Mouse (Mus musculus) liver, postnatal 0 days (tissue): Measurements from ENCODE around the gene Dcpp3. TPM values are rescaled to one million over a fixed set of nuclear protein-coding genes. Genes with fewer than 3 reads are reported as not detected.
"Not testable (repeated sequence)": the region's sequence is repeated elsewhere in the genome, so short reads cannot be mapped to it uniquely, and the experiment has no call there.

Source experiments
- ATAC-seq: fragments of 200-750 bp; cut with Nextera tagmentation; 2 replicates; pipeline ENCODE4 v1.8.0; 2017; ENCODE audit warnings: mild to moderate bottlenecking, moderate library complexity
- DNase-seq: peaks from one replicate; pipeline ENCODE4 v3.0.0-alpha.2; 2016
- H3K27ac ChIP-seq: fragments of 300-500 bp; sonication (generic); 2 replicates; pipeline ENCODE4 v1.5.1; 2014; ENCODE audit warnings: antibody characterized with exemption, moderate library complexity, mild to moderate bottlenecking, low read depth
- H3K27me3 ChIP-seq: fragments of 300-500 bp; sonication (generic); 2 replicates; pipeline ENCODE4 v1.6.1; 2014; ENCODE audit warnings: low read length, control low read depth, mixed read lengths; ENCODE audit not compliant: insufficient read depth
- H3K36me3 ChIP-seq: fragments of 300-500 bp; sonication (generic); replicated peaks from 2 replicates; pipeline ENCODE4 v1.6.1; 2014; ENCODE audit warnings: mild to moderate bottlenecking, control low read depth, low read length, moderate library complexity, mixed read lengths; ENCODE audit not compliant: insufficient read depth
- H3K4me1 ChIP-seq: fragments of 300-500 bp; sonication (generic); 2 replicates; pipeline ENCODE4 v1.6.1; 2014; ENCODE audit warnings: antibody characterized with exemption, mild to moderate bottlenecking, control low read depth; ENCODE audit not compliant: insufficient read depth
- H3K4me2 ChIP-seq: fragments of 300-500 bp; sonication (generic); 2 replicates; pipeline ENCODE4 v1.6.1; 2014; ENCODE audit warnings: low read depth, mild to moderate bottlenecking, low read length, moderate library complexity, mixed read lengths
- H3K4me3 ChIP-seq: fragments of 300-500 bp; sonication (generic); 2 replicates; pipeline ENCODE4 v1.5.1; 2014; ENCODE audit warnings: low read depth, low read length
- H3K9ac ChIP-seq: fragments of 300-500 bp; sonication (generic); replicated peaks from 2 replicates; pipeline ENCODE4 v1.6.1; 2014; ENCODE audit warnings: mild to moderate bottlenecking, moderate library complexity
- H3K9me3 ChIP-seq: fragments of 300-500 bp; sonication (generic); 2 replicates; pipeline ENCODE4 v1.6.1; 2016; ENCODE audit warnings: mild to moderate bottlenecking, control low read depth, low read length, mixed read lengths
- CTCF ChIP-seq: sonication (generic); IDR thresholded peaks from 2 replicates; pipeline ENCODE4 v1.5.1; 2016; ENCODE audit warnings: antibody characterized with exemption, low read depth
- EP300 ChIP-seq: IDR thresholded peaks from 2 replicates; pipeline ENCODE4 v1.6.1; 2016; ENCODE audit warnings: antibody characterized with exemption, low read depth, mild to moderate bottlenecking
- WGBS: fragments of 180-500 bp; shearing (Covaris S2); extraction: QIAGEN DNeasy Blood & Tissue Kit; methylation state at CpG from one replicate; pipeline ENCODE4 v1.1.7; 2014; ENCODE audit not compliant: insufficient replicate concordance; 5-methylcytosine and 5-hydroxymethylcytosine counted together
- polyA plus RNA-seq: library from polyadenylated mRNA; unstranded; fragments of >200 nt; fragmentation: Nextera tagmentation; extraction: Ambion mirVana; gene quantifications from 2 replicates; pipeline ENCODE4 v1.2.1, GENCODE M21; 2015

Gene Dcpp3
- polyA plus RNA-seq, 1 experiment from 2014 or later: not detected

- TF ChIP-seq CTCF (no peak), EP300 (no peak)
- peak overlapping the region; percentile 83 for H3K27ac ChIP-seq
- ATAC-seq (peak; percentile 97), DNase-seq (peak; percentile 88)
- peak overlapping the region; percentile 88 for H3K4me2 ChIP-seq
- peaks cover 4% of the 10 kb centered on the region; the same call in 1 of the 2 replicates for H3K4me1 ChIP-seq
- H3K4me3 ChIP-seq: peak overlapping the region; percentile 52
- peak overlapping the region; percentile 63 for H3K9ac ChIP-seq
- no peaks in the 10 kb centered on the region for H3K9me3 ChIP-seq
- H3K36me3 ChIP-seq: no peaks in the 10 kb centered on the region
- 3% methylated on average over 29 of the region's 29 CpGs for WGBS
- no peaks in the 10 kb centered on the region for H3K27me3 ChIP-seq
Measured at GRCm38 (mm10) chr17:23924531-23925007, 7.3 kb downstream of the Dcpp3 start.

DNA sequence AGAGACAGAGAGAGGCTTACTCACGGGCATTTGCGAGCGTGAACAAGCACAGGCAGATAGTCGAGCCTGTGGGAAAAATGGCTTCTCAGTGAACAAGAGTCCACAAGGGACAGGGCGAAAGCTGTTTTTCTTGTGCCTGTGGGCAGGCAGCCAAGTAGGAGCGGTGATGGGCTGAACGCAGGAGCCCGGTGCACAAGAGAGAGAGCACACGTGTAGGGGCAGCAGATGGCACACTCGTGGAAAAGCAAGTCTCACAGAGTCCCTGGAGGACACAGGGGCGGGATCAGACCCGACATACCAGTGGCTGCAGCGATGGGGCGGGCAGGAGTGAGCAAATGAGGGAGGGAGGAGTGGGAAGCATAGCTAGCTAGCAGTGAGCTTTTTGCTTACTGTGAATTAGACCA is 7.8 kb downstream of the Dcpp3 start:
- TF ChIP-seq CTCF (no peak), EP300 (no peak)

GRCm38 (mm10) chr17:23931157-23931556 is 13.9 kb downstream of the Dcpp3 start:
- Histone ChIP-seq H3K4me2 (no peak overlapping the region), H3K4me3 (no peak overlapping the region), H3K27me3 (no peaks in the 10 kb centered on the region), H3K9me3 (no peaks in the 10 kb centered on the region), H3K9ac (no peak overlapping the region), H3K36me3 (no peaks in the 10 kb centered on the region), H3K4me1 (no peaks in the 10 kb centered on the region), H3K27ac (no peak overlapping the region)
- no peak for TF ChIP-seq EP300
- no peak for TF ChIP-seq CTCF
- ATAC-seq: no peak
- no peak for DNase-seq
- 38% methylated on average over 5 of the region's 5 CpGs for WGBS

More for the DNA sequence above, 7.8 kb downstream of the Dcpp3 start:
- Histone ChIP-seq H3K4me1 (peaks cover 4% of the 10 kb centered on the region; the same call in 1 of the 2 replicates), H3K27me3 (no peaks in the 10 kb centered on the region), H3K4me3 (peak overlapping the region; percentile 52), H3K27ac (peak overlapping the region; percentile 83), H3K9me3 (no peaks in the 10 kb centered on the region), H3K36me3 (no peaks in the 10 kb centered on the region), H3K4me2 (peak overlapping the region; percentile 88), H3K9ac (peak overlapping the region; percentile 63)
- DNase-seq (peak; percentile 54), ATAC-seq (peak; percentile 79)
- WGBS: 2% methylated on average over 14 of the region's 14 CpGs

GRCm38 (mm10) chr17:23941372-23941771 is 24.1 kb downstream of the Dcpp3 start, which contains the start of gene Sbp:
Gene Sbp, plus strand, starts transcription at chr17:23941672.
- DNase-seq (no peak), ATAC-seq (no peak)
- no peaks in the 10 kb centered on the region for H3K9me3 ChIP-seq
- no peaks in the 10 kb centered on the region for H3K4me1 ChIP-seq
- H3K27me3 ChIP-seq: no peaks in the 10 kb centered on the region
- no peak within 1 kb of the TSS for H3K4me3 ChIP-seq
- H3K4me2 ChIP-seq: no peak within 1 kb of the TSS
- no peak within 1 kb of the TSS for H3K27ac ChIP-seq
- TF ChIP-seq CTCF (no peak), EP300 (no peak)
- no peak within 1 kb of the TSS for H3K9ac ChIP-seq
- no peaks in the 10 kb centered on the region for H3K36me3 ChIP-seq

DNA sequence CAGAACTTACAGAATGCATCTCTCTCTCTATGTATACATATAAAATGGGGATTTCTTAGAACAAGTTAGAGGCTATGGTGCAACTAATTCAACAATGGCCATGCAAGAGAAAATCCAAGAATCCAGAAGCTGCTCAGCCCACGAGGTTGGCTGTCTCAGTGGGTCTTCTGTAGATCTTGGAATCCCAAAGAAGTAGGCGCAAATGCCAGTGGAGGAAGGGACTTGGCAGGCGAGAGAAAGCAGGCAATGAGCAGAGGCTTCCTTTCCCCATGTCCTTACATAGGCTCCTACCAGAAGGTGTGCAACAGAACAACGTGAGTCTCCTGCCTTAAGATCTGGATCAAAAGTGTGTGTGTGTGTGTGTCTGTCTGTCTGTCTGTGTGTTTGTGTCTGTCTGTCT is 30.2 kb downstream of the Dcpp3 start:
- H3K4me2 ChIP-seq, H3K9ac ChIP-seq, H3K27ac ChIP-seq, H3K4me3 ChIP-seq, H3K9me3 ChIP-seq, H3K4me1 ChIP-seq, H3K27me3 ChIP-seq, ATAC-seq, DNase-seq, H3K36me3 ChIP-seq: not testable (repeated sequence)
- WGBS: 58% methylated on average over 4 of the region's 4 CpGs

DNA sequence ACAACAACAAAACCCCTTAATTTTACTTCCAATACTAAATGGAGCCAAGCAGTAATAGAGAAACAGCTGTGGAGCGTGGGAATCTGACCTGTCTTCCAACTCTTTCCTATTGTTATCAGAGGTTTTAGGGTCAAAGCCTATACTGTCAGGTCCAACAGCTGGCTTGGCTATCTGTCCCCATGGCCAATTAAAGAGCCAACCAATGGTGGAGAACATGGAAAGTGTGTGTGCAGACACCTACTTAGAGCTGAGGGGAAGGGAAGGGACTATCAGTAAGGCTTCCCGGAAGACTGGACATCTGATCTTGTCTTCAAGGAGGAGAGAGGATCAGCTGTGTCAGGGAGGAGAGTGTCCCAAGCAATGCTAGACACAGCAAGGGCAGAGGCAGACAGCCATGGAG is 31.8 kb downstream of the Dcpp3 start:
- Histone ChIP-seq H3K9me3 (no peaks in the 10 kb centered on the region), H3K4me1 (no peaks in the 10 kb centered on the region), H3K9ac (no peak overlapping the region), H3K4me3 (no peak overlapping the region), H3K4me2 (no peak overlapping the region), H3K27ac (no peak overlapping the region), H3K36me3 (no peaks in the 10 kb centered on the region), H3K27me3 (no peaks in the 10 kb centered on the region)
- DNase-seq (no peak), ATAC-seq (no peak)
- TF ChIP-seq EP300: no peak
- TF ChIP-seq CTCF: no peak
- 61% methylated on average over 2 of the region's 2 CpGs for WGBS

GRCm38 (mm10) chr17:23950828-23951227 is 33.6 kb downstream of the Dcpp3 start:
- not testable (repeated sequence) for H3K27ac ChIP-seq, H3K4me3 ChIP-seq, H3K27me3 ChIP-seq, H3K4me2 ChIP-seq, ATAC-seq, H3K4me1 ChIP-seq, H3K9ac ChIP-seq, H3K9me3 ChIP-seq, DNase-seq, H3K36me3 ChIP-seq
- WGBS: 58% methylated on average over 4 of the region's 4 CpGs
